Mouse (Mus musculus): ENCODE results near the gene Etl4.

DNA sequence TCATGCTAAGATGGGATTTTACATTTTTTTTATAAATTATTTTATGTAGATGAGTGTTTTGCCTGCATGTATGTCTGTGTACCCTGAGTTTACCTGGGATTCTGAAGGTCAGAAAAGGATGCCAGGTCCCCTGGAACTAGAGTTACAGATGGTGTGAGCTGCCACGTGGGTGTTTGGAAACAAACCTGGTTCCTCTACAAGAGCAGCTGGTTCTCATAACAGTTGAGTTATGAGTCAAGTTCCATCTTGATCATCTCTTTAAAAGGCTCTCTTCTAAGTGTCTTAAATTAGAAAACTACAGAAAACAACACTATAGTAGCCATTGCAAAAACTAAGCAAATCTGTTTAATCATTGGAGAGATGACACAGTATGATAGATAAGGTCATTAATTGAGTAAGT is 788.1 kb downstream of the Etl4 start:
- TF ChIP-seq CTCF (IDR thresholded peaks at IDR 0.05) (no peak), POLR2A (IDR thresholded peaks at IDR 0.05; ENCODE audit: insufficient read depth, low read depth, low read length) (no peak), EP300 (IDR thresholded peaks at IDR 0.05; ENCODE audit: insufficient read depth, low read depth, low read length) (no peak)

Data from heart, adult 2 months (tissue).